In genomic region chr7:44548497-44549087, GRCm38 (mm10) we compare ENCODE assay signal across 8 mouse cellular contexts. TPM values are rescaled to one million over a fixed set of nuclear protein-coding genes. Genes with fewer than 3 reads are reported as not detected.
DNase-seq lines count a peak whose midpoint lies in the region; ATAC-seq lines count a peak whose summit lies in the region.

Gene Pold1 (minus strand): TSS chr7:44548849.

- no peaks in the 10 kb centered on the region for H3K27me3 ChIP-seq in heart, embryonic 13.5 days (replicated peaks)
- H3K27me3 ChIP-seq in liver, embryonic 12.5 days (replicated peaks) = no peaks in the 10 kb centered on the region
- no peaks in the 10 kb centered on the region for H3K27me3 ChIP-seq in stomach, embryonic 15.5 days (replicated peaks)

- ATAC-seq in heart, embryonic 13.5 days (ENCODE audit: extremely low read depth, insufficient number of reproducible peaks, low FRiP score, low TSS enrichment) = peak; percentile 91
- peak; percentile 94 for ATAC-seq in liver, embryonic 12.5 days
- ATAC-seq in stomach, embryonic 15.5 days (ENCODE audit: insufficient read depth, low FRiP score, low read depth) = peak; percentile 96

- peak; percentile 100 for DNase-seq in CD4-positive, CD25-positive, alpha-beta regulatory T cell, adult 2 months (ENCODE audit: low read depth, low spot score)
- peak; percentile 63 for DNase-seq in fat pad, adult 2 months (ENCODE audit: extremely low read depth, low read depth, low spot score)
- peak; percentile 100 for DNase-seq in kidney, postnatal 10 days
- DNase-seq in natural killer cell, adult 2 months (ENCODE audit: low spot score in 2 of 2) = peak; percentile 100

- H3K4me1 ChIP-seq in brown adipose tissue, adult 24 weeks (ENCODE audit: control insufficient read depth, insufficient read depth, insufficient read length, low read length) = peaks cover 8% of the 10 kb centered on the region; the same call in 1 of the 2 replicates
- peaks cover 23% of the 10 kb centered on the region for H3K4me1 ChIP-seq in heart, embryonic 13.5 days
- H3K4me1 ChIP-seq in liver, embryonic 12.5 days = peaks cover 32% of the 10 kb centered on the region
- H3K4me1 ChIP-seq in stomach, embryonic 15.5 days = peaks cover 15% of the 10 kb centered on the region

- H3K36me3 ChIP-seq in heart, embryonic 13.5 days = peaks cover 49% of the 10 kb centered on the region
- H3K36me3 ChIP-seq in liver, embryonic 12.5 days = peaks cover 63% of the 10 kb centered on the region
- peaks cover 17% of the 10 kb centered on the region for H3K36me3 ChIP-seq in stomach, embryonic 15.5 days

- no peaks in the 10 kb centered on the region for H3K9me3 ChIP-seq in heart, embryonic 13.5 days
- H3K9me3 ChIP-seq in liver, embryonic 12.5 days (replicated peaks) = no peaks in the 10 kb centered on the region
- no peaks in the 10 kb centered on the region for H3K9me3 ChIP-seq in stomach, embryonic 15.5 days

- peak within 1 kb of the TSS; percentile 93 for H3K4me2 ChIP-seq in heart, embryonic 13.5 days
- peak within 1 kb of the TSS; percentile 94 for H3K4me2 ChIP-seq in liver, embryonic 12.5 days
- peak within 1 kb of the TSS; percentile 92 for H3K4me2 ChIP-seq in stomach, embryonic 15.5 days

- peak within 1 kb of the TSS; percentile 70 for H3K4me3 ChIP-seq in brown adipose tissue, adult 24 weeks (ENCODE audit: insufficient read depth, low read depth, low read length)
- peak within 1 kb of the TSS; percentile 79 for H3K4me3 ChIP-seq in heart, embryonic 13.5 days
- H3K4me3 ChIP-seq in liver, embryonic 12.5 days = peak within 1 kb of the TSS; percentile 76
- H3K4me3 ChIP-seq in stomach, embryonic 15.5 days (replicated peaks) = peak within 1 kb of the TSS; percentile 73

- H3K9ac ChIP-seq in heart, embryonic 13.5 days = peak within 1 kb of the TSS; percentile 84
- peak within 1 kb of the TSS; percentile 76 for H3K9ac ChIP-seq in liver, embryonic 12.5 days
- peak within 1 kb of the TSS; percentile 65 for H3K9ac ChIP-seq in stomach, embryonic 15.5 days

- H3K27ac ChIP-seq in brown adipose tissue, adult 24 weeks (replicated peaks; ENCODE audit: low read depth, low read length) = peak within 1 kb of the TSS; percentile 41
- peak within 1 kb of the TSS; percentile 75 for H3K27ac ChIP-seq in heart, embryonic 13.5 days (replicated peaks)
- peak within 1 kb of the TSS; percentile 91 for H3K27ac ChIP-seq in liver, embryonic 12.5 days
- H3K27ac ChIP-seq in stomach, embryonic 15.5 days = peak within 1 kb of the TSS; percentile 77

- 0% methylated on average over 43 of the region's 43 CpGs for WGBS in heart, embryonic 13.5 days
- under 1% methylated on average over 43 of the region's 43 CpGs for WGBS in liver, embryonic 12.5 days (ENCODE audit: insufficient replicate concordance)
- under 1% methylated on average over 43 of the region's 43 CpGs for WGBS in stomach, embryonic 15.5 days

RNA-seq across cellular contexts. Expression of gene Pold1, which starts in this region (rescaled TPM):
- polyA plus RNA-seq in brown adipose tissue, adult 24 weeks (2012; ENCODE audit: insufficient read depth, insufficient read length, missing spikeins) = 2.6 and 3.9 TPM in 2 replicates
- 56.1 and 58.7 TPM in 2 replicates for polyA plus RNA-seq in heart, embryonic 13.5 days (2015; fragmentation: Nextera tagmentation; extraction: Ambion mirVana)
- 94.2 and 94.3 TPM in 2 replicates for polyA plus RNA-seq in liver, embryonic 12.5 days (2016; fragmentation: Nextera tagmentation; extraction: Ambion mirVana)
- 69.8 and 75.6 TPM in 2 replicates for polyA plus RNA-seq in stomach, embryonic 15.5 days (2015; fragmentation: Nextera tagmentation; extraction: Ambion mirVana)

Comparison
In these comparisons a context has a peak if more than half of its experiments do, and no peak if none do; other contexts are left out.
1. Peak in every context shown above with its lines: DNase-seq, ATAC-seq, H3K4me3 ChIP-seq and H3K27ac ChIP-seq.
2. RNA of gene Pold1 (polyA plus RNA-seq): 94.2 to 94.3 TPM in liver, embryonic 12.5 days, 69.8 to 75.6 TPM in stomach, embryonic 15.5 days and 56.1 to 58.7 TPM in heart, embryonic 13.5 days; 2.6 to 3.9 TPM in brown adipose tissue, adult 24 weeks; every median in the first group is over 10 times any median in the second.
3. H3K27ac ChIP-seq: peak in every context shown above with its lines; median percentile 91 in liver, embryonic 12.5 days; 77 in stomach, embryonic 15.5 days; 75 in heart, embryonic 13.5 days; 41 in brown adipose tissue, adult 24 weeks.